Mouse (Mus musculus) midbrain, embryonic 15.5 days (tissue): ENCODE measurements at regions not wholly inside any gene's neighbourhood (a gene's known extent, or its start where the extent isn't known, plus 50 kb on each side); places are given as distances from the start of the nearest gene placed in this dataset.

Experiments
- ATAC-seq: fragments of 200-750 bp; cut with Nextera tagmentation; replicated peaks from 2 replicates; pipeline ENCODE4 v1.8.0; 2017; ENCODE audit warnings: moderate TSS enrichment
- H3K27ac ChIP-seq: fragments of 300-500 bp; sonication (generic); 2 replicates; pipeline ENCODE4 v1.5.1; 2015; ENCODE audit warnings: mild to moderate bottlenecking, inconsistent platforms
- H3K27me3 ChIP-seq: fragments of 300-500 bp; sonication (generic); replicated peaks from 2 replicates; pipeline ENCODE4 v1.6.1; 2015; ENCODE audit warnings: inconsistent platforms
- H3K36me3 ChIP-seq: fragments of 300-500 bp; sonication (generic); replicated peaks from 2 replicates; pipeline ENCODE4 v1.6.1; 2015; ENCODE audit warnings: inconsistent platforms
- H3K4me1 ChIP-seq: fragments of 300-500 bp; sonication (generic); 2 replicates; pipeline ENCODE4 v1.6.1; 2015; ENCODE audit warnings: inconsistent platforms
- H3K4me2 ChIP-seq: fragments of 300-500 bp; sonication (generic); 2 replicates; pipeline ENCODE4 v1.6.1; 2015; ENCODE audit warnings: inconsistent platforms, mild to moderate bottlenecking, moderate library complexity
- H3K4me3 ChIP-seq: fragments of 300-500 bp; sonication (generic); 2 replicates; pipeline ENCODE4 v1.5.1; 2015; ENCODE audit warnings: mild to moderate bottlenecking, inconsistent platforms
- H3K9ac ChIP-seq: fragments of 300-500 bp; sonication (generic); 2 replicates; pipeline ENCODE4 v1.6.1; 2015; ENCODE audit warnings: mild to moderate bottlenecking, inconsistent platforms
- H3K9me3 ChIP-seq: fragments of 300-500 bp; sonication (generic); 2 replicates; pipeline ENCODE4 v1.6.1; 2016; ENCODE audit warnings: inconsistent platforms
- WGBS: fragments of 180-500 bp; shearing (Covaris S2); methylation state at CpG from one replicate; pipeline ENCODE4 v1.1.7; 2015; ENCODE audit warnings: mixed read lengths; 5-methylcytosine and 5-hydroxymethylcytosine counted together

GRCm38 (mm10) chr17:63575316-63576007 is 75.6 kb upstream of the Fbxl17 start:
- H3K27ac ChIP-seq: no peak overlapping the region
- no peaks in the 10 kb centered on the region for H3K27me3 ChIP-seq
- no peaks in the 10 kb centered on the region for H3K36me3 ChIP-seq
- no peaks in the 10 kb centered on the region for H3K9me3 ChIP-seq
- no peak overlapping the region for H3K9ac ChIP-seq
- ATAC-seq: peak; percentile 81
- H3K4me1 ChIP-seq: no peaks in the 10 kb centered on the region
- no peak overlapping the region for H3K4me2 ChIP-seq
- no peak overlapping the region for H3K4me3 ChIP-seq
- WGBS: 53% methylated on average over 4 of the region's 4 CpGs

GRCm38 (mm10) chr17:63582870-63583269 is 83.1 kb upstream of the Fbxl17 start:
- Histone ChIP-seq H3K9me3 (no peaks in the 10 kb centered on the region), H3K27me3 (no peaks in the 10 kb centered on the region), H3K36me3 (no peaks in the 10 kb centered on the region), H3K27ac (no peak overlapping the region), H3K9ac (no peak overlapping the region), H3K4me1 (0 out of 2 replicates have a peak, but pooled peaks cover 4% of the 10 kb centered on the region), H3K4me3 (no peak overlapping the region), H3K4me2 (no peak overlapping the region)
- 72% methylated on average over 4 of the region's 4 CpGs for WGBS
- no peak for ATAC-seq

GRCm38 (mm10) chr17:63607021-63607751 is 107.4 kb upstream of the Fbxl17 start:
- no peak overlapping the region for H3K9ac ChIP-seq
- no peaks in the 10 kb centered on the region for H3K9me3 ChIP-seq
- ATAC-seq: no peak
- no peaks in the 10 kb centered on the region for H3K36me3 ChIP-seq
- H3K4me3 ChIP-seq: no peak overlapping the region
- 0 out of 2 replicates have a peak, but pooled peaks cover 8% of the 10 kb centered on the region for H3K4me1 ChIP-seq
- H3K27ac ChIP-seq: no peak overlapping the region
- no peaks in the 10 kb centered on the region for H3K27me3 ChIP-seq
- H3K4me2 ChIP-seq: no peak overlapping the region
- WGBS: 23% methylated on average over 7 of the region's 7 CpGs

- Histone ChIP-seq H3K27me3 (no peaks in the 10 kb centered on the region), H3K9ac (no peak overlapping the region), H3K4me2 (no peak overlapping the region), H3K36me3 (no peaks in the 10 kb centered on the region), H3K4me1 (no peaks in the 10 kb centered on the region), H3K9me3 (no peaks in the 10 kb centered on the region), H3K4me3 (no peak overlapping the region), H3K27ac (no peak overlapping the region)
- WGBS: 13% methylated on average over 3 of the region's 3 CpGs
- no peak for ATAC-seq
Measured at GRCm38 (mm10) chr17:63622726-63623125, 122.9 kb upstream of the Fbxl17 start.

GRCm38 (mm10) chr17:63637598-63637997 is 137.8 kb upstream of the Fbxl17 start:
- WGBS: 88% methylated on average over 2 of the region's 2 CpGs
- no peaks in the 10 kb centered on the region for H3K9me3 ChIP-seq
- no peak overlapping the region for H3K4me2 ChIP-seq
- H3K4me3 ChIP-seq: no peak overlapping the region
- H3K27ac ChIP-seq: no peak overlapping the region
- no peaks in the 10 kb centered on the region for H3K27me3 ChIP-seq
- H3K36me3 ChIP-seq: no peaks in the 10 kb centered on the region
- no peak overlapping the region for H3K9ac ChIP-seq
- no peak for ATAC-seq
- no peaks in the 10 kb centered on the region for H3K4me1 ChIP-seq

GRCm38 (mm10) chr17:63644390-63644789 is 144.6 kb upstream of the Fbxl17 start:
- H3K4me2 ChIP-seq: no peak overlapping the region
- no peak overlapping the region for H3K9ac ChIP-seq
- H3K9me3 ChIP-seq: no peaks in the 10 kb centered on the region
- no peaks in the 10 kb centered on the region for H3K36me3 ChIP-seq
- no peak overlapping the region for H3K27ac ChIP-seq
- WGBS: 91% methylated on average over 4 of the region's 4 CpGs
- no peaks in the 10 kb centered on the region for H3K4me1 ChIP-seq
- no peaks in the 10 kb centered on the region for H3K27me3 ChIP-seq
- no peak overlapping the region for H3K4me3 ChIP-seq
- ATAC-seq: no peak

GRCm38 (mm10) chr17:63657687-63658086 is 157.9 kb upstream of the Fbxl17 start:
- H3K27ac ChIP-seq: no peak overlapping the region
- no peaks in the 10 kb centered on the region for H3K4me1 ChIP-seq
- 60% methylated on average over 6 of the region's 6 CpGs for WGBS
- H3K36me3 ChIP-seq: no peaks in the 10 kb centered on the region
- H3K4me2 ChIP-seq: no peak overlapping the region
- H3K9ac ChIP-seq: no peak overlapping the region
- H3K27me3 ChIP-seq: no peaks in the 10 kb centered on the region
- no peak for ATAC-seq
- no peak overlapping the region for H3K4me3 ChIP-seq
- no peaks in the 10 kb centered on the region for H3K9me3 ChIP-seq

- ATAC-seq: no peak
- WGBS: 91% methylated on average over 13 of the region's 13 CpGs
- no peak overlapping the region for H3K27ac ChIP-seq
- no peaks in the 10 kb centered on the region for H3K4me1 ChIP-seq
- no peaks in the 10 kb centered on the region for H3K9me3 ChIP-seq
- no peak overlapping the region for H3K9ac ChIP-seq
- no peaks in the 10 kb centered on the region for H3K36me3 ChIP-seq
- no peaks in the 10 kb centered on the region for H3K27me3 ChIP-seq
- no peak overlapping the region for H3K4me3 ChIP-seq
- H3K4me2 ChIP-seq: no peak overlapping the region
Measured at GRCm38 (mm10) chr17:63660841-63661481, 161.1 kb upstream of the Fbxl17 start.

- Histone ChIP-seq H3K9ac (no peak overlapping the region), H3K27ac (no peak overlapping the region), H3K4me1 (no peaks in the 10 kb centered on the region), H3K27me3 (no peaks in the 10 kb centered on the region), H3K4me2 (no peak overlapping the region), H3K4me3 (no peak overlapping the region), H3K36me3 (no peaks in the 10 kb centered on the region), H3K9me3 (no peaks in the 10 kb centered on the region)
- 88% methylated on average over 4 of the region's 4 CpGs for WGBS
- no peak for ATAC-seq
Measured at GRCm38 (mm10) chr17:63661584-63661983, 161.8 kb upstream of the Fbxl17 start.

GRCm38 (mm10) chr17:63662251-63662650 is 162.4 kb upstream of the Fbxl17 start:
- no peaks in the 10 kb centered on the region for H3K4me1 ChIP-seq
- no peak overlapping the region for H3K4me2 ChIP-seq
- no peaks in the 10 kb centered on the region for H3K9me3 ChIP-seq
- no peaks in the 10 kb centered on the region for H3K27me3 ChIP-seq
- no peak for ATAC-seq
- H3K9ac ChIP-seq: no peak overlapping the region
- H3K4me3 ChIP-seq: no peak overlapping the region
- WGBS: 68% methylated on average over 12 of the region's 12 CpGs
- no peak overlapping the region for H3K27ac ChIP-seq
- H3K36me3 ChIP-seq: no peaks in the 10 kb centered on the region

- H3K4me2 ChIP-seq: no peak overlapping the region
- no peak overlapping the region for H3K9ac ChIP-seq
- H3K4me1 ChIP-seq: no peaks in the 10 kb centered on the region
- H3K27me3 ChIP-seq: no peaks in the 10 kb centered on the region
- no peaks in the 10 kb centered on the region for H3K9me3 ChIP-seq
- H3K4me3 ChIP-seq: no peak overlapping the region
- H3K27ac ChIP-seq: no peak overlapping the region
- H3K36me3 ChIP-seq: no peaks in the 10 kb centered on the region
- ATAC-seq: no peak
- 88% methylated on average over 8 of the region's 8 CpGs for WGBS
Measured at GRCm38 (mm10) chr17:63676791-63677190, 177.0 kb upstream of the Fbxl17 start.

- no peaks in the 10 kb centered on the region for H3K9me3 ChIP-seq
- H3K4me2 ChIP-seq: no peak overlapping the region
- no peaks in the 10 kb centered on the region for H3K36me3 ChIP-seq
- no peaks in the 10 kb centered on the region for H3K4me1 ChIP-seq
- H3K4me3 ChIP-seq: no peak overlapping the region
- H3K27me3 ChIP-seq: no peaks in the 10 kb centered on the region
- WGBS: 83% methylated on average over 3 of the region's 3 CpGs
- no peak overlapping the region for H3K27ac ChIP-seq
- ATAC-seq: no peak
- no peak overlapping the region for H3K9ac ChIP-seq
Measured at GRCm38 (mm10) chr17:63677996-63678657, 178.3 kb upstream of the Fbxl17 start.
